Mouse (Mus musculus) liver, postnatal 0 days (tissue): ENCODE data around the gene Atg9a.

Experiments
- CTCF ChIP-seq: sonication (generic); IDR thresholded peaks from 2 replicates; pipeline ENCODE4 v1.5.1; 2016; ENCODE audit warnings: antibody characterized with exemption, low read depth
- EP300 ChIP-seq: IDR thresholded peaks from 2 replicates; pipeline ENCODE4 v1.6.1; 2016; ENCODE audit warnings: antibody characterized with exemption, low read depth, mild to moderate bottlenecking

- TF ChIP-seq CTCF (no peak), EP300 (no peak)
Measured at GRCm38 (mm10) chr1:75155837-75156236, 36.2 kb downstream of the Atg9a start.
